Mouse (Mus musculus) spleen, adult 2 months (tissue): Measurements from ENCODE around the gene Mrpl16.

Source experiments
- CTCF ChIP-seq: fragments of 200-500 bp; IDR thresholded peaks from 2 replicates; pipeline ENCODE4 v1.5.1; 2011; ENCODE audit warnings: mild to moderate bottlenecking, inconsistent platforms; ENCODE audit not compliant: insufficient read depth, insufficient read length, insufficient replicate concordance; ENCODE audit errors: extremely low read depth
- POLR2A ChIP-seq: fragments of 200-500 bp; IDR thresholded peaks from 2 replicates; pipeline ENCODE4 v1.6.1; 2011; ENCODE audit warnings: low read depth, low read length, inconsistent platforms

GRCm38 (mm10) chr19:11724275-11724674 lies 45.9 kb upstream of the Mrpl16 start:
- TF ChIP-seq CTCF (no peak), POLR2A (no peak)
